Mouse (Mus musculus) adrenal gland, postnatal 14 days (tissue): Measurements from ENCODE around the gene Orm1. TPM values are rescaled to one million over a fixed set of nuclear protein-coding genes. Genes with fewer than 3 reads are reported as not detected.

ENCODE experiments used
- total RNA-seq: library from RNA; stranded (reverse); gene quantifications from 2 replicates; pipeline ENCODE4 v1.2.3, GENCODE M21; 2021

Gene Orm1
- total RNA-seq, 1 experiment from 2014 or later, result 16.7 TPM

Other genes with a start within 250 kb of the Orm1 start
- 16.0 and 316 TPM in 2 replicates for gene Ambp, start 189.8 kb upstream of the Orm1 start, total RNA-seq
- not detected in 2 replicates for gene Kif12, start 172.4 kb upstream of the Orm1 start, total RNA-seq
- gene Col27a1, start 130.6 kb upstream of the Orm1 start, total RNA-seq, result 8.1 and 9.2 TPM in 2 replicates
- 6.6 and 8.0 TPM in 2 replicates for gene Orm3, start 11.6 kb downstream of the Orm1 start, total RNA-seq
- 1.1 and 1.9 TPM in 2 replicates for gene Orm2, start 17.9 kb downstream of the Orm1 start, total RNA-seq
- gene Akna, start 58.8 kb downstream of the Orm1 start, total RNA-seq, result 4.4 and 16.1 TPM in 2 replicates
- gene Whrn, start 151.4 kb downstream of the Orm1 start, total RNA-seq, result 26.5 TPM in 2 replicates
- 132 and 135 TPM in 2 replicates for gene Atp6v1g1, start 200.2 kb downstream of the Orm1 start, total RNA-seq
- 12.3 and 13.0 TPM in 2 replicates for gene Tmem268, start 214.2 kb downstream of the Orm1 start, total RNA-seq